Mouse (Mus musculus) layer of hippocampus, adult 2 months (tissue): ENCODE results near the gene Id3. TPM values are rescaled to one million over a fixed set of nuclear protein-coding genes. Genes with fewer than 3 reads are reported as not detected.

Source experiments
- DNase-seq, 2 experiments: peaks; one replicate each; pipeline ENCODE4 v3.0.0; 2022; ENCODE audit warnings: low spot score in 2 of 2
- H3K27ac ChIP-seq: fragments of 200-600 bp; 2 replicates; pipeline ENCODE4 v1.8.1; 2022
- H3K4me3 ChIP-seq: fragments of 200-600 bp; 2 replicates; pipeline ENCODE4 v1.8.1; 2022; ENCODE audit warnings: mild to moderate bottlenecking
- CTCF ChIP-seq: fragments of 200-600 bp; conservative IDR thresholded peaks from 2 replicates; pipeline ENCODE4 v1.8.1; 2022; ENCODE audit warnings: antibody characterized with exemption, mild to moderate bottlenecking, moderate library complexity
- total RNA-seq, 2 experiments: library from RNA; stranded (reverse); gene quantifications; 2 replicates each; pipeline ENCODE4 v1.2.3; 2021

Gene Id3
- total RNA-seq, 2 experiments from 2014 or later, result 45.1 to 47.4 TPM

DNA sequence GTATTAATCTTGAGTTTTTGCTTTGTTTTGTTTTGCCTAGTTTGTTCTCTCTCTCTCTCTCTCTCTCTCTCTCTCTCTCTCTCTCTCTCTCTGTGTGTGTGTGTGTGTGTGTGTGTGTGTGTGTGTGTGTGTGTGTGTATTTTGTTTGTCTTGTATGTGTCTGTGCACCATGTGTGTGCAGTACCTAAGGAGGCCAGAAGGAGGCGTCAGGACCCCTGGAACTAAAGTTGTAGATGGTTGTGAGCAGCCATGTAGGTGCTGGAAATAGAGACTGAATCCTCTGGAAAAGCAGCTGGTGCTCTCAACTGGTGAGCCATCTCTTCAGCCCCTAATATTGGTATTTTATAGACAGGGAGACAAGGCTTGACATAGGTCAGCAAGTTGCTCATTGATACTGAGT is 13.5 kb upstream of the Id3 start:
- H3K4me3 ChIP-seq, result no peak overlapping the region
- no peak for DNase-seq
- peak; percentile 23; the same call in 1 of the 2 replicates for TF ChIP-seq CTCF
- no peak overlapping the region for H3K27ac ChIP-seq

- no peak for DNase-seq
- no peak for TF ChIP-seq CTCF
- Histone ChIP-seq H3K27ac (peak overlapping the region; percentile 92), H3K4me3 (no peak overlapping the region)
Measured at GRCm38 (mm10) chr4:136133801-136134200, 9.5 kb upstream of the Id3 start.

GRCm38 (mm10) chr4:136134418-136134977 is 8.8 kb upstream of the Id3 start:
- Histone ChIP-seq H3K27ac (peak overlapping the region; percentile 92), H3K4me3 (peak overlapping the region; percentile 48)
- no peak for DNase-seq
- no peak for TF ChIP-seq CTCF

- peak overlapping the region; percentile 92 for H3K27ac ChIP-seq
- peak overlapping the region; percentile 48 for H3K4me3 ChIP-seq
- DNase-seq, result peak; percentile 55 to 57
- peak; percentile 19 for TF ChIP-seq CTCF
Measured at GRCm38 (mm10) chr4:136134978-136135873, 8.1 kb upstream of the Id3 start.

DNA sequence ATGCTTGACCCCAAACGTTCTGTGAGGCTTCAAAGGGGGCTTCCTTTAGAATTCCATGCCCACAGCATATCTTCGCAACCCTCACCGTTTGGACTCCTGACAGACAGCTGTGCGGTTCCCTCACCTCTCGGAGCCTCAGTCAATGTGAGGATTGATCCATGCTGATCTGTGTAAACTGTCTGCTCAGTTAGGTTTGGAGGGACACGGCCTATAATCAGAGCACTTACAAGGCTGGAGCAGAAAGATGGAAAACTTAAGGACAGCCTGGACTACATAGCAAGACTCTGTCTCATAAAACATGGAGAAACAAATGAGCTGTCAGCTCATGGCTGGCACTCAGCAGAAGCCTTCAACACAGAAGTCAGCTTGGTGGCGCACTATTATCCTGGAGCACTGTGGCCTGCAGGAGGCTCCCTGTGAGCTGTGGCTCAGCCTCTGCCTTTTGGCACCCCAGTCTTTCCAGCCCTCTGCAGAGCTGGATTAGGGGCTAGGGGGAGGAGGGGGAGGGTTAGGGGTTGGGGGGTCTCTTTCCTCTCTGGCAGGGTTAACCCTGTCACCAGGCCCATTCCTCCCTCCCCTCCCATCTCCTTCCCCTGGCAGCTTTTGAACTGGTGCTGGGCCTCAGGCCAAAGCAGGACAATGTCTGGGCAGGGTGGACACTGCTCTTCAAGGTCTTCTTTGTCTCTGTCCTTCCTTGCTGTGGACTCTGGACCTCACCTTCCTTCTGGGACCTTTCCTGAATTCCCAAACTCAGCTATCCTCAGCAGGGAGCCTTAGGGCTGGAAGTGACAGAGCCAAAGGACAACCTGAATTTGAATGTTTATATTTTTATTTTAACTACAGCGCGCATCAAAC is 7.2 kb upstream of the Id3 start:
- Histone ChIP-seq H3K4me3 (no peak overlapping the region; the same call in 1 of the 2 replicates), H3K27ac (peak overlapping the region; percentile 92)
- DNase-seq, result no peak
- TF ChIP-seq CTCF, result peak; percentile 51

- Histone ChIP-seq H3K4me3 (no peak overlapping the region; the same call in 1 of the 2 replicates), H3K27ac (peak overlapping the region; percentile 90)
- no peak for TF ChIP-seq CTCF
- DNase-seq, result no peak
Measured at GRCm38 (mm10) chr4:136139326-136140110, 3.8 kb upstream of the Id3 start.

- TF ChIP-seq CTCF, result peak; percentile 64
- Histone ChIP-seq H3K4me3 (peak overlapping the region; percentile 31), H3K27ac (peak overlapping the region; percentile 90)
- DNase-seq, result peak; percentile 60 to 79
Measured at GRCm38 (mm10) chr4:136140327-136141250, 2.7 kb upstream of the Id3 start.

DNA sequence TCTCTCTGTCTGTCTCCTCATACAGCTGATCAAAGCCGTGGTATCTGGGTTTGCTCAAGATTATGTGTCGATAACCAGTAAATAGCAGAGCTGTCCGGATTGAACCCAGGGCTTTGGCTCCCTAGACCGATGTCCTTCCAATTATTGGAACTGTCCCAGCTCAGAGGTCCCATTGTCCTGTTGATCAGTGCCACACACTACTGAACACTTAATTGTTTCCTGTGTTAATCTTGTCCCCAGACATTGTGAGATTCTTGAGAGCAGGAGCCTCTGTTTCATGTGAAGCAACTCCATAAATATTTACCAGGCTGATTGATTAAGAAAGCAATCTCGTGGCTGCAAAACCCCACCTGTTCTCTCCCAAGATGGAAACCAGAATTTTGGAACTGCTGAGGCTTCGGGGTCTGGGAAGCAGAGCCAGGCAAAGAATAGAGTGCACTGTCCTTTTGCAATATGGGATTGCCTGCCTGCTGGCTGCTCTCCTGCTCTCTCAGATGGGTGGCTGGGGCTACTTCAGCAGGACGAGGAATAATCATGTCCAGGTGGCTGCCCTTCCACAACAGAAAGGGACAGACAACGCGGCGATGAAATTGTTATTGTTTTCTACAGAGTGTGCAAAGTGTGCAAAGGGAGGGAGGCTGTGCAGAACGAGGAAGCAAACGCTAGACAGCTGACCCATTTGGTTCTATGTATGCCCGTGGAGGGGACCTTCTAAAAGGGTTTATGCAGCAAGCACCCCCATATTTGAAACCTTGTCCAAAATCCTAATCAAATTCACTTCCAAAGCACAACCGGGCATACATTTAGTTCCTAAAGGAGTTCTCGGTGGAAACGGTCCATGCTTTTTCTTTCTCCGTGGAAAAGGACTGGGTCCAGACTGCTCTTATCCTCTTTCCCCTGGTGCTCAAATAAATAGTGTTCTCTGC is 767 bp upstream of the Id3 start:
- Histone ChIP-seq H3K27ac (peak overlapping the region; percentile 90), H3K4me3 (peak overlapping the region; percentile 67)
- no peak for DNase-seq
- TF ChIP-seq CTCF, result no peak

DNA sequence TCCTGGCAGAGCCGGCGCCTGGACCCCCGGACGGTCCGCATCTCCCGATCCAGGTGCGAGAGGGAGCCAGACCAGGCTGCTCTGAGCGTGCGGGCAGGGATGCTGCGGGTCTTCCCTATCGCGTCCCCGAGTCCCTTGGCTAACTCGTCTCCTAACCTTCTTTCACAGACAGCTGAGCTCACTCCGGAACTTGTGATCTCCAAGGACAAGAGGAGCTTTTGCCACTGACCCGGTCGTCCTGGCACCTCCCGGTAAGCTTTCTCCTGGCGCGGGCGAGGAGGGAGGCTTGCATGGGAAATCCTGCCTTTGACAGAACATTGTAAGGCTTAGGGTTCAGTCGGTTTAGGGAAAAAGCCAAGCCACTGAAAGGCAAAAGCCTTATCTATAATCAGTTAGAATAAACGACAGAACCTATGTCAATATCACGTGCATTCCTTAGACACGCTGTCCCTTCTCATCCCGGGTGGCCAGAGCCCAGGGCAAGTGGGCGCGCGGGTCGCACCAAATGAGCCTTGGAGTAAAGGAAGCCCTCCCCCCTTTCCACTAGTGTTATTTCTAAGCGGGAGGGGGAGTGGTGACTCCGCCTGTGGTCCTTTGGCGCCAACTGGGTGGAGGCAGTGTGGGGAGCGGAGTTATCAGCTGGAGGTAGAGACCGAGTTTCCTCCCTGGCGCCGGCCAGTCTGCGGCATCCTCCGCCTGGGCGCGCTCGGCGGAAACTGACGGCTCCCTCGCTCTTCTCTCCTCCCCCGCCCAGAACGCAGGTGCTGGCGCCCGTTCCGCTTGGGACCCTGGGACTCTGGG is 1.0 kb downstream of the Id3 start:
- no peak for DNase-seq
- Histone ChIP-seq H3K27ac (peak overlapping the region; percentile 90), H3K4me3 (peak overlapping the region; percentile 67)
- TF ChIP-seq CTCF, result no peak

- H3K4me3 ChIP-seq, result peak overlapping the region; percentile 67
- H3K27ac ChIP-seq, result peak overlapping the region; percentile 90
- DNase-seq, result no peak
- no peak for TF ChIP-seq CTCF
Measured at GRCm38 (mm10) chr4:136144927-136145292, 1.6 kb downstream of the Id3 start.
